ENCODE assay signal across 8 mouse cellular contexts in the genomic region with DNA sequence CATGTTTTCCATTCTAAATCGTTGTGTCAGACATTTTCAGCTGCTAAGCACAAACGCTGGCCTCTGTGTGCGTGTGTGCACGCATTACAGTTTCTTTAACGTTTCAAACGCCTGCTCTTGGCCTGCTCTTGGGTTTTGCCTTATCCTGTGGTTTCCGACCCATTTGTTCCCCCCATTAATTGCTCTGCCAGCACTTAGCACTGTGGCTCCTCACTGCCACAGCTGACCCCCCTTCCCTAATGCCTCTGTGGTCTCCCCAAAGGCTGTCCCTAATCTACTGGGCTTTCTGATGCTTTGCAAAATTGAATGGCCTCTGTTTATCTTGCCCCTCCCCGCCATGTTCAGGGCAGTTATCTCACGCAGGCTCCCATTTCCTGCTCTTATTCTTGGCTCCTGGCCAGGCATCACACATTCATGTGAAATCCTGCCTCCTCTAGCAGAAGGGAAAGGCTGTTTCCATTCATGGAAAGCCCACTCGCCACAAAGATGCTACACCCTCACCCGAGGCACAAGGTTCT.
DNase-seq lines count a peak whose midpoint lies in the region; ATAC-seq and TF ChIP-seq lines count a peak whose summit lies in the region.

No protein-coding gene starts in this region.

- H3K27ac ChIP-seq in heart, embryonic 12.5 days (ENCODE audit: poor library complexity, severe bottlenecking) = peak overlapping the region; percentile 81
- 0 out of 2 replicates have a peak overlapping the region, but pooled peaks have one; percentile 13 for H3K27ac ChIP-seq in stomach, postnatal 0 days (replicated peaks)

- no peak for TF ChIP-seq EP300 in stomach, postnatal 0 days (optimal IDR thresholded peaks at IDR 0.05)

- intact Hi-C loops in left cerebral cortex, postnatal 4 days (cut with DNase I) = no loop called here

- H3K4me2 ChIP-seq in heart, embryonic 12.5 days = peak overlapping the region; percentile 13; the same call in 1 of the 2 replicates
- H3K4me2 ChIP-seq in stomach, postnatal 0 days (replicated peaks; ENCODE audit: low read depth) = no peak overlapping the region

- H3K9ac ChIP-seq in heart, embryonic 12.5 days = no peak overlapping the region
- H3K9ac ChIP-seq in stomach, postnatal 0 days (ENCODE audit: low read length) = no peak overlapping the region

- WGBS in heart, embryonic 12.5 days = 20% methylated on average over 11 of the region's 11 CpGs
- 10% methylated on average over 11 of the region's 11 CpGs for WGBS in stomach, postnatal 0 days

- H3K36me3 ChIP-seq in heart, embryonic 12.5 days = no peaks in the 10 kb centered on the region
- H3K36me3 ChIP-seq in stomach, postnatal 0 days (ENCODE audit: control insufficient read depth, insufficient read depth, low read length) = no peaks in the 10 kb centered on the region

- TF ChIP-seq CTCF in stomach, postnatal 0 days (IDR thresholded peaks at IDR 0.05; ENCODE audit: low read depth) = no peak

- peaks cover 32% of the 10 kb centered on the region for H3K4me1 ChIP-seq in heart, embryonic 12.5 days (replicated peaks)
- peaks cover 2% of the 10 kb centered on the region; the same call in 1 of the 2 replicates for H3K4me1 ChIP-seq in stomach, postnatal 0 days (replicated peaks; ENCODE audit: control insufficient read depth, insufficient read depth)

- no peak overlapping the region for H3K4me3 ChIP-seq in heart, embryonic 12.5 days
- no peak overlapping the region for H3K4me3 ChIP-seq in stomach, postnatal 0 days (ENCODE audit: low read depth, low read length)

- H3K27me3 ChIP-seq in heart, embryonic 12.5 days (replicated peaks) = no peaks in the 10 kb centered on the region
- H3K27me3 ChIP-seq in stomach, postnatal 0 days (ENCODE audit: control insufficient read depth, insufficient read depth, low read length) = no peaks in the 10 kb centered on the region

- ATAC-seq in heart, embryonic 12.5 days (ENCODE audit: insufficient number of reproducible peaks, low FRiP score) = peak; percentile 91
- peak; percentile 82 for ATAC-seq in stomach, postnatal 0 days (ENCODE audit: low FRiP score, low TSS enrichment)

- H3K9me3 ChIP-seq in heart, embryonic 12.5 days (replicated peaks) = 0 out of 2 replicates have a peak, but pooled peaks cover 2% of the 10 kb centered on the region
- no peaks in the 10 kb centered on the region for H3K9me3 ChIP-seq in stomach, postnatal 0 days (ENCODE audit: control insufficient read depth, low read length)

- peak; percentile 17 for DNase-seq in left cerebral cortex, postnatal 4 days
- no peak for DNase-seq in left cerebral cortex, adult 18-20 months (ENCODE audit: low spot score in 2 of 2)
- DNase-seq in kidney, adult 9 months = peak; percentile 49
- DNase-seq in lung, postnatal 10 days = peak; percentile 86
- peak; percentile 62 for DNase-seq in stomach, postnatal 0 days (ENCODE audit: low spot score)
- DNase-seq in thymus, adult 18-20 months = no peak
- no peak for DNase-seq in right cerebral cortex, adult 2 months (ENCODE audit: low spot score in 2 of 2)

Comparison
In these comparisons a context has a peak if more than half of its experiments do, and no peak if none do; other contexts are left out.
1. DNase-seq: peak in left cerebral cortex, postnatal 4 days (single experiment), kidney, adult 9 months (single experiment), lung, postnatal 10 days (single experiment) and stomach, postnatal 0 days (single experiment); none in left cerebral cortex, adult 18-20 months (0 of 2), thymus, adult 18-20 months (0 of 2) and right cerebral cortex, adult 2 months (0 of 2).